Mouse (Mus musculus) CH12.LX (cell line): ENCODE measurements around the gene Il18. TPM values are rescaled to one million over a fixed set of nuclear protein-coding genes. Genes with fewer than 3 reads are reported as not detected.

ENCODE experiments used
- DNase-seq: peaks from one replicate; pipeline ENCODE4 v3.0.0-alpha.2; 2013; ENCODE audit errors: extremely low read depth
- H3K27ac ChIP-seq: 2 replicates; pipeline ENCODE4 v1.5.1; 2012; ENCODE audit warnings: low read depth, mild to moderate bottlenecking, control low read depth, moderate library complexity; ENCODE audit not compliant: insufficient read depth
- H3K27me3 ChIP-seq: replicated peaks from 2 replicates; pipeline ENCODE3; 2012; ENCODE audit warnings: inconsistent platforms
- H3K36me3 ChIP-seq, 2 experiments: replicated peaks in 1 of 2; 2 replicates each; pipeline versions ENCODE3 to v1.6.1; 2012; ENCODE audit warnings: inconsistent platforms in 1 of 2, low read length in 1 of 2, mild to moderate bottlenecking in 1 of 2, mixed read lengths in 1 of 2, moderate library complexity in 1 of 2; ENCODE audit not compliant: control insufficient read depth in 1 of 2, insufficient read depth in 1 of 2
- H3K4me1 ChIP-seq, 2 experiments: 2 replicates each; pipeline ENCODE4 v1.6.1; 2012; ENCODE audit warnings: inconsistent platforms in 1 of 2, moderate library complexity in 1 of 2; ENCODE audit not compliant: insufficient read depth in 2 of 2, control insufficient read depth in 1 of 2
- H3K4me2 ChIP-seq: 2 replicates; pipeline ENCODE4 v1.6.1; 2012; ENCODE audit warnings: low read depth, mild to moderate bottlenecking, control low read depth; ENCODE audit not compliant: poor library complexity, insufficient read depth, severe bottlenecking
- H3K4me3 ChIP-seq, 3 experiments: fragments of 150-350 bp in 1 of 3; sonication (generic) in 1 of 3; replicated peaks in 1 of 3; 2 replicates each; pipeline versions ENCODE3 to v1.5.1; 2011 to 2012; ENCODE audit warnings: low read depth in 2 of 3, low read length in 2 of 3, mild to moderate bottlenecking in 2 of 3, moderate library complexity in 2 of 3, control low read depth in 1 of 3, improper control_type of control experiment in 1 of 3, inconsistent platforms in 1 of 3, mixed read lengths in 1 of 3; ENCODE audit not compliant: poor library complexity in 1 of 3
- H3K79me2 ChIP-seq: replicated peaks from 2 replicates; pipeline ENCODE4 v1.6.1; 2012; ENCODE audit warnings: mild to moderate bottlenecking, moderate library complexity; ENCODE audit not compliant: control insufficient read depth, poor library complexity, insufficient read depth, severe bottlenecking; ENCODE audit errors: extremely low read depth
- H3K9ac ChIP-seq: 2 replicates; pipeline ENCODE4 v1.6.1; 2012; ENCODE audit warnings: low read depth, mild to moderate bottlenecking, control low read depth, moderate library complexity; ENCODE audit not compliant: insufficient read depth
- H3K9me3 ChIP-seq: replicated peaks from 2 replicates; pipeline ENCODE3; 2012; ENCODE audit warnings: low read length, inconsistent platforms, mixed read lengths
- BHLHE40 ChIP-seq: IDR thresholded peaks from 2 replicates; pipeline ENCODE4 v1.6.1; 2011; ENCODE audit warnings: mild to moderate bottlenecking, low read depth, low read length, improper control_type of control experiment
- CHD1 ChIP-seq: IDR thresholded peaks from 2 replicates; pipeline ENCODE4 v1.6.1; 2012; ENCODE audit warnings: low read depth, low read length, improper control_type of control experiment, inconsistent platforms
- CTCF ChIP-seq, 2 experiments: IDR thresholded peaks in 1 of 2; conservative IDR thresholded peaks in 1 of 2; 2 replicates each; pipeline ENCODE4 v1.5.1; 2011 to 2012; ENCODE audit warnings: low read depth in 2 of 2, low read length in 2 of 2, improper control_type of control experiment in 1 of 2, inconsistent platforms in 1 of 2, mild to moderate bottlenecking in 1 of 2, moderate library complexity in 1 of 2
- ELF1 ChIP-seq: IDR thresholded peaks from 2 replicates; pipeline ENCODE4 v1.6.1; 2014; ENCODE audit warnings: low read depth, mild to moderate bottlenecking, inconsistent platforms, low read length, improper control_type of control experiment
- ETS1 ChIP-seq: conservative IDR thresholded peaks from 2 replicates; pipeline ENCODE4 v1.6.1; 2012; ENCODE audit warnings: low read depth, mild to moderate bottlenecking, inconsistent platforms, low read length, improper control_type of control experiment, moderate library complexity
- GABPA ChIP-seq: IDR thresholded peaks from 2 replicates; pipeline ENCODE4 v1.6.1; 2012; ENCODE audit warnings: low read depth, low read length, improper control_type of control experiment, inconsistent platforms; ENCODE audit not compliant: insufficient replicate concordance
- HCFC1 ChIP-seq: IDR thresholded peaks from 2 replicates; pipeline ENCODE4 v1.6.1; 2012; ENCODE audit warnings: low read depth, mild to moderate bottlenecking, inconsistent platforms, low read length, improper control_type of control experiment
- IRF4 ChIP-seq: IDR thresholded peaks from 2 replicates; pipeline ENCODE4 v1.6.1; 2014; ENCODE audit warnings: low read depth, mild to moderate bottlenecking, inconsistent platforms, low read length, improper control_type of control experiment
- JUN ChIP-seq: IDR thresholded peaks from 2 replicates; pipeline ENCODE4 v1.6.1; 2011; ENCODE audit warnings: low read depth, mild to moderate bottlenecking, low read length, improper control_type of control experiment, moderate library complexity; ENCODE audit not compliant: insufficient read depth
- KAT2A ChIP-seq: IDR thresholded peaks from 2 replicates; pipeline ENCODE4 v1.6.1; 2012; ENCODE audit warnings: low read length, improper control_type of control experiment, inconsistent platforms; ENCODE audit not compliant: insufficient replicate concordance
- MAX ChIP-seq: IDR thresholded peaks from 2 replicates; pipeline ENCODE4 v1.6.1; 2011; ENCODE audit warnings: low read length, improper control_type of control experiment
- MAZ ChIP-seq: IDR thresholded peaks from 2 replicates; pipeline ENCODE4 v1.6.1; 2012; ENCODE audit warnings: low read depth, mild to moderate bottlenecking, inconsistent platforms, low read length, improper control_type of control experiment, moderate library complexity
- MEF2A ChIP-seq: IDR thresholded peaks from 2 replicates; pipeline ENCODE4 v1.6.1; 2014; ENCODE audit warnings: low read depth, mild to moderate bottlenecking, inconsistent platforms, low read length, improper control_type of control experiment, borderline replicate concordance
- MXI1 ChIP-seq: IDR thresholded peaks from 2 replicates; pipeline ENCODE4 v1.6.1; 2011; ENCODE audit warnings: mild to moderate bottlenecking, low read depth, low read length, improper control_type of control experiment
- NRF1 ChIP-seq: IDR thresholded peaks from 2 replicates; pipeline ENCODE4 v1.6.1; 2014; ENCODE audit warnings: low read depth, mild to moderate bottlenecking, inconsistent platforms, low read length, improper control_type of control experiment, moderate library complexity
- POLR2A ChIP-seq: IDR thresholded peaks from 2 replicates; pipeline ENCODE4 v1.6.1; 2011; ENCODE audit warnings: low read depth, mild to moderate bottlenecking, improper control_type of control experiment, low read length
- POLR2AphosphoS2 ChIP-seq: IDR thresholded peaks from 2 replicates; pipeline ENCODE4 v1.6.1; 2011; ENCODE audit warnings: low read depth, low read length, improper control_type of control experiment
- TBP ChIP-seq: conservative IDR thresholded peaks from 2 replicates; pipeline ENCODE4 v1.6.1; 2011; ENCODE audit warnings: low read depth, low read length, improper control_type of control experiment
- TCF12 ChIP-seq: IDR thresholded peaks from 2 replicates; pipeline ENCODE4 v1.6.1; 2014; ENCODE audit warnings: low read depth, mild to moderate bottlenecking, inconsistent platforms, low read length, improper control_type of control experiment
- UBTF ChIP-seq: IDR thresholded peaks from 2 replicates; pipeline ENCODE4 v1.6.1; 2012; ENCODE audit warnings: low read depth, mild to moderate bottlenecking, inconsistent platforms, low read length, improper control_type of control experiment, moderate library complexity
- USF1 ChIP-seq: IDR thresholded peaks from 2 replicates; pipeline ENCODE4 v1.6.1; 2014; ENCODE audit warnings: low read depth, mild to moderate bottlenecking, inconsistent platforms, low read length, improper control_type of control experiment
- USF2 ChIP-seq: conservative IDR thresholded peaks from 2 replicates; pipeline ENCODE4 v1.6.1; 2011; ENCODE audit warnings: low read depth, low read length, improper control_type of control experiment
- ZC3H11A ChIP-seq: IDR thresholded peaks from 2 replicates; pipeline ENCODE4 v1.6.1; 2012; ENCODE audit warnings: low read depth, mild to moderate bottlenecking, inconsistent platforms, low read length, improper control_type of control experiment
- ZKSCAN1 ChIP-seq: IDR thresholded peaks from 2 replicates; pipeline ENCODE4 v1.6.1; 2012; ENCODE audit warnings: low read depth, inconsistent platforms, low read length, improper control_type of control experiment, borderline replicate concordance
- ZMIZ1 ChIP-seq: IDR thresholded peaks from 2 replicates; pipeline ENCODE4 v1.6.1; 2012; ENCODE audit warnings: low read depth, mild to moderate bottlenecking, inconsistent platforms, low read length, improper control_type of control experiment
- ZNF384 ChIP-seq: IDR thresholded peaks from 2 replicates; pipeline ENCODE4 v1.6.1; 2012; ENCODE audit warnings: low read depth, low read length, improper control_type of control experiment, inconsistent platforms
- dilution Hi-C: fragments of 300-500 bp; cut with MboI; formaldehyde crosslinking; loops from 2 replicates; pipeline ENCODE4 v1.14.3; 2020; ENCODE audit warnings: low sequenced_read_pairs; ENCODE audit not compliant: extremely low pct_unique_long_range_greater_than_20kb, extremely low pct_ligation_motif_present
- in situ Hi-C: fragments of 300-500 bp; cut with MboI; formaldehyde crosslinking; loops from 3 replicates; pipeline ENCODE4 v1.14.3; 2019; ENCODE audit warnings: low sequenced_read_pairs, low pct_ligation_motif_present, low pct_unique_long_range_greater_than_20kb, mixed read lengths
- polyA plus RNA-seq: library from polyadenylated mRNA; unstranded; fragments of >175 nt; gene quantifications from 2 replicates; pipeline ENCODE4 v1.2.1, GENCODE M21; 2012; ENCODE audit warnings: low read depth; ENCODE audit not compliant: insufficient read length
- total RNA-seq, 2 experiments: library from RNA; depleted of rRNA; stranded (reverse); fragments of 300-350 nt in 1 of 2; fragments of >200 nt in 1 of 2; gene quantifications; 2 replicates each; pipeline ENCODE4 v1.2.3; 2012 to 2014

Gene Il18
- total and polyA plus RNA-seq, 3 experiments: 0.56 to 0.98 (median 0.59) TPM

GRCm38 (mm10) chr9:50569599-50570525, 15.2 kb downstream of the Il18 start:
- in situ Hi-C loops (no loop called here), dilution Hi-C loops (no loop called here)
- H3K27ac ChIP-seq: no peak overlapping the region

GRCm38 (mm10) chr9:50580370-50580769, 25.7 kb downstream of the Il18 start:
- H3K27ac ChIP-seq: no peak overlapping the region
- peaks cover 0 to 3% of the 10 kb centered on the region in 2 experiments; a peak in 1 of 4 replicates for H3K4me1 ChIP-seq
- no peak overlapping the region for H3K9ac ChIP-seq
- no peaks in the 10 kb centered on the region for H3K79me2 ChIP-seq
- no peaks in the 10 kb centered on the region for H3K27me3 ChIP-seq
- no peak overlapping the region for H3K4me2 ChIP-seq
- no peak overlapping the region for H3K4me3 ChIP-seq
- in situ Hi-C loops (no loop called here), dilution Hi-C loops (no loop called here)
- no peak for TF ChIP-seq MAZ
- no peak for TF ChIP-seq GABPA
- TF ChIP-seq POLR2A: no peak
- TF ChIP-seq KAT2A: no peak
- TF ChIP-seq ZKSCAN1: no peak
- TF ChIP-seq POLR2AphosphoS2: no peak
- no peak for TF ChIP-seq NRF1
- TF ChIP-seq TBP: no peak
- TF ChIP-seq MXI1: no peak
- TF ChIP-seq HCFC1: no peak
- no peak for TF ChIP-seq JUN
- no peak for TF ChIP-seq UBTF
- TF ChIP-seq USF2: no peak
- TF ChIP-seq ETS1: no peak
- TF ChIP-seq BHLHE40: no peak
- no peak for TF ChIP-seq CHD1
- no peak for DNase-seq
- no peaks in the 10 kb centered on the region for H3K9me3 ChIP-seq
- no peaks in the 10 kb centered on the region for H3K36me3 ChIP-seq

More at GRCm38 (mm10) chr9:50569599-50570525, 15.2 kb downstream of the Il18 start:
- Histone ChIP-seq H3K27me3 (no peaks in the 10 kb centered on the region), H3K9ac (no peak overlapping the region), H3K9me3 (no peaks in the 10 kb centered on the region), H3K4me2 (no peak overlapping the region), H3K79me2 (no peaks in the 10 kb centered on the region), H3K4me3 (no peak overlapping the region), H3K4me1 (no peaks in the 10 kb centered on the region), H3K36me3 (no peaks in the 10 kb centered on the region)
- no peak for TF ChIP-seq ETS1
- TF ChIP-seq CHD1: no peak
- no peak for TF ChIP-seq MXI1
- TF ChIP-seq POLR2AphosphoS2: no peak
- TF ChIP-seq ZC3H11A: no peak
- no peak for TF ChIP-seq CTCF (conservative IDR thresholded peaks at IDR 0.05 in 1 of 2, IDR thresholded peaks at IDR 0.05 in 1 of 2; ENCODE audit: low read depth in 2 of 2, low read length in 2 of 2)
- TF ChIP-seq HCFC1: no peak
- no peak for TF ChIP-seq TCF12
- TF ChIP-seq UBTF: no peak
- TF ChIP-seq BHLHE40: no peak
- TF ChIP-seq POLR2A: no peak
- no peak for TF ChIP-seq USF1
- TF ChIP-seq ZMIZ1: no peak
- no peak for TF ChIP-seq ZNF384
- no peak for TF ChIP-seq JUN
- TF ChIP-seq ELF1: no peak
- TF ChIP-seq MAX: no peak
- TF ChIP-seq IRF4: no peak
- TF ChIP-seq MEF2A: no peak
- no peak for TF ChIP-seq MAZ
- no peak for DNase-seq
